Mouse (Mus musculus) stomach, embryonic 15.5 days (tissue): ENCODE data around the gene Defb39. TPM values are rescaled to one million over a fixed set of nuclear protein-coding genes. Genes with fewer than 3 reads are reported as not detected.

Experiments used
- ATAC-seq: fragments of 200-750 bp; cut with Nextera tagmentation; 2 replicates; pipeline ENCODE4 v1.8.0; 2017; ENCODE audit warnings: low read depth, moderate number of reproducible peaks, moderate TSS enrichment; ENCODE audit not compliant: insufficient read depth, low FRiP score
- H3K27ac ChIP-seq: fragments of 300-500 bp; sonication (generic); 2 replicates; pipeline ENCODE4 v1.5.1; 2015; ENCODE audit warnings: mild to moderate bottlenecking, inconsistent platforms
- H3K27me3 ChIP-seq: fragments of 300-500 bp; sonication (generic); replicated peaks from 2 replicates; pipeline ENCODE4 v1.6.1; 2015; ENCODE audit warnings: inconsistent platforms
- H3K36me3 ChIP-seq: fragments of 300-500 bp; sonication (generic); 2 replicates; pipeline ENCODE4 v1.6.1; 2015; ENCODE audit warnings: inconsistent platforms
- H3K4me1 ChIP-seq: fragments of 300-500 bp; sonication (generic); 2 replicates; pipeline ENCODE4 v1.6.1; 2015; ENCODE audit warnings: inconsistent platforms
- H3K4me2 ChIP-seq: fragments of 300-500 bp; sonication (generic); 2 replicates; pipeline ENCODE4 v1.6.1; 2015; ENCODE audit warnings: mild to moderate bottlenecking, inconsistent platforms
- H3K4me3 ChIP-seq: fragments of 300-500 bp; sonication (generic); replicated peaks from 2 replicates; pipeline ENCODE4 v1.5.1; 2015; ENCODE audit warnings: inconsistent platforms
- H3K9ac ChIP-seq: fragments of 300-500 bp; sonication (generic); 2 replicates; pipeline ENCODE4 v1.6.1; 2015; ENCODE audit warnings: inconsistent platforms
- H3K9me3 ChIP-seq: fragments of 300-500 bp; sonication (generic); 2 replicates; pipeline ENCODE4 v1.6.1; 2016; ENCODE audit warnings: inconsistent platforms
- WGBS: fragments of 180-500 bp; shearing (Covaris S2); methylation state at CpG from one replicate; pipeline ENCODE4 v1.1.7; 2015; 5-methylcytosine and 5-hydroxymethylcytosine counted together
- polyA plus RNA-seq: library from polyadenylated mRNA; unstranded; fragments of >200 nt; fragmentation: Nextera tagmentation; extraction: Ambion mirVana; gene quantifications from 2 replicates; pipeline ENCODE4 v1.2.1, GENCODE M21; 2015

Defb39 gene
- not detected in 2 replicates for polyA plus RNA-seq

DNA sequence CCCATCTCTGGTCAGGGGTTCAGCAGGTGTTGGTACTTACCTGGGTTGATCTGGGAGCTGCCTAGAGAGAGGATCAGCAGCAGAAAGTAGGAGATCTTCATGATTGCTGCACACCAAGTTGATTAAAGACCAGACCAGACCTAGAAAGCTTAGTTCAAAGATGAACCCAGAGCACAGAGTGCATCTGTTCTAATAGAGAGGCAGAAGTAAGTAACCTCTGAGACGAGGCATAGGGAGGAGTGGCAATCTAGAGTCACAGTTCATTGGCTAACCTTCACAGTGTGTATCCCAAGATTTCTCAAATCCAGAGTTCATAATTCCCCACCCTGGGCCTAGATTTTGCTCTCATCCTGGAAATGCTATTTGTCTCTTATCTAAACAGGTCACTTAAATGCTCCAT, at the start of gene Defb39:
TSS of gene Defb39 (minus strand) at position 101 of the 400 bp plus-strand sequence.
- H3K9me3 ChIP-seq: no peaks in the 10 kb centered on the region
- no peaks in the 10 kb centered on the region for H3K4me1 ChIP-seq
- no peak within 1 kb of the TSS for H3K27ac ChIP-seq
- no peak for ATAC-seq
- H3K27me3 ChIP-seq: no peaks in the 10 kb centered on the region
- H3K9ac ChIP-seq: no peak within 1 kb of the TSS
- H3K36me3 ChIP-seq: no peaks in the 10 kb centered on the region
- 81% methylated on average over 1 of the region's 1 CpGs for WGBS
- H3K4me3 ChIP-seq: no peak within 1 kb of the TSS
- no peak within 1 kb of the TSS for H3K4me2 ChIP-seq

DNA sequence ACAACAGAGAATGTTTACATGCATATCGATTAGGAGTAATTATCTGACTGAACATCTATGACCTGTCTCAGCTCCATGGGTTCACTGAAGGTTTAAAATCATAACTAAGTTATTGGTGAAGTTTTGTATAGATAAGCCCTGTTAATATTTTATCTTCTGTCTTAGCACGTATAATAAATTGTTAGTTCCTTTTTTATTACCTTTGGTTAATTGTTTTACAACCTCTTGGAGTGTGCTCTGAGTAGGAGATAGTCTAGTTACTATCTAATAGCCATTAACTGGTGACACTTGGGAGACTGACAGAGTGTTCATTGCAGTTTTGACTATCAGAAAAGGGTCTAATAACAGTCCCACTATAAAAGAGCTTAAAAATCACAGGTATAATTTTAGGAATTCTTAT, 1.4 kb upstream of the Defb39 start:
- Histone ChIP-seq H3K9me3 (no peaks in the 10 kb centered on the region), H3K9ac (no peak overlapping the region), H3K4me3 (no peak overlapping the region), H3K4me1 (no peaks in the 10 kb centered on the region), H3K27ac (no peak overlapping the region), H3K4me2 (no peak overlapping the region), H3K36me3 (no peaks in the 10 kb centered on the region), H3K27me3 (no peaks in the 10 kb centered on the region)
- WGBS: 70% methylated on average over 2 of the region's 2 CpGs
- ATAC-seq: no peak

DNA sequence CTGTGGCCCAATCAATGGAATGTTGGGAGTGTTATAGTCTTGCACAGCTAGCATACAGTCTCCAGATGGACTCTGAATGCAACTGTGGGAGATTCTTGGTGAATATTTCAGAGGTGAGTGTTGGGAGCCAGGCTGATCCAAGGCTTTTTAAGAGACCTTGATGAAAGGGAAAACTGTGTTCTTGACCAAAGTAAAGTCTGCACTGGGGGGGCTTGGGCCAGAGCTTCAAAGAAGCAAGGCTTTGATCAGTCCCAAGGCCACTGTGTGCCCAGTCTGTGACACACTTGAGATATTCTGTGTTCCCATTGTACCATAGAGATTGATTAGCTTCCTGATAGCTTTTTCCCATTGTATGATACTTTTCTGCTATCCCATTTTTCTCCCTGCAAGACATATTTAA, 1.7 kb downstream of the Defb39 start:
- Histone ChIP-seq H3K36me3 (no peaks in the 10 kb centered on the region), H3K4me2 (no peak overlapping the region), H3K9me3 (no peaks in the 10 kb centered on the region), H3K9ac (no peak overlapping the region), H3K27ac (no peak overlapping the region), H3K4me1 (no peaks in the 10 kb centered on the region), H3K27me3 (no peaks in the 10 kb centered on the region), H3K4me3 (no peak overlapping the region)
- no peak for ATAC-seq

DNA sequence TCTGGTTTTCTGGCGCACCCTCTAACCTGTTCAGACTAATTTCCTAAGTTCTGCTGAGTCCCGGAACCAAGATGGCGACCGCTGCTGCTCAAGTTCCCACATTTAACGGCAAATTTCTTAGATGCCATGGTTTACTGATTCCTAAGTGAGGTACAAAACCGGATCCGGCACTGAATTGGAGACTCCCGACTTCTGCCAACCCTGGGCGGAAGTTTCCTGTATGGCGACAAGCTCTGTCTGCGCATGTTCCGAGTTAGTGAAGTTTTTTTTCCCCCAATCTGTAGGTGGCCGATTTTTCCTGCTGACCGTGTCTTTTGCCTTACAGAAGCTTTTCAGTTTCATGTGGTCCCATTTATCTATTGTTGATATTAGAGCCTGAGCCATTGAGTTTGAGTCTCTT, 19.4 kb downstream of the Defb39 start:
- H3K27me3 ChIP-seq: no peaks in the 10 kb centered on the region
- no peak for ATAC-seq
- H3K9me3 ChIP-seq: no peaks in the 10 kb centered on the region
- no peak overlapping the region for H3K4me2 ChIP-seq
- no peak overlapping the region for H3K27ac ChIP-seq
- H3K4me1 ChIP-seq: no peaks in the 10 kb centered on the region
- WGBS: 91% methylated on average over 14 of the region's 14 CpGs
- no peak overlapping the region for H3K4me3 ChIP-seq
- no peak overlapping the region for H3K9ac ChIP-seq
- H3K36me3 ChIP-seq: no peaks in the 10 kb centered on the region

DNA sequence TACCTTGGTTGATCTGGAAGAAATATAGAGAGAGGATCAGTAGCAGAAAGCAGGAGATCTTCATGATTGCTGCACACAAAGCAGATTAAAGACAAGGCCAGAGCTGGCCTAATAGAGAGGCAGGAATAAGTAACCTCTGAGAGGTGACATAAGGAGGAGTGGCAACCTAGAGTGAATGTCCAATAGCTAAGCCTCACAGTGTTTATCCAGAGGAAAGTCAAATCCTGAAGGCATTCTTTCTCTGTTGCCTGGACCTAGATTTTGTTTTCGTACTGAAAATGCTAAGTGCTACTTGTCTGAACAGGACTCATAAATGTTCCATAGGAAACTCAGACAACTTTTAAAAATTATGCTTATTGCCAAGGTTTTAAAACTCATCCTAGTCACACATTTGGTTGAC, 38.1 kb downstream of the Defb39 start, which contains the start of gene Defb38:
TSS of gene Defb38 (minus strand) at position 101 of the 400 bp plus-strand sequence.
- Histone ChIP-seq H3K27ac (no peak within 1 kb of the TSS), H3K9ac (no peak within 1 kb of the TSS), H3K4me1 (no peaks in the 10 kb centered on the region), H3K4me2 (no peak within 1 kb of the TSS), H3K4me3 (no peak within 1 kb of the TSS), H3K9me3 (no peaks in the 10 kb centered on the region), H3K27me3 (no peaks in the 10 kb centered on the region), H3K36me3 (no peaks in the 10 kb centered on the region)
- no peak for ATAC-seq
- WGBS: 86% methylated on average over 1 of the region's 1 CpGs

Other genes with a start within 250 kb of the Defb39 start
- gene Defb40, start 86.6 kb downstream of the Defb39 start, polyA plus RNA-seq: not detected in 2 replicates
- 1.1 TPM in 1 of 2 replicates, not detected in the other for gene Defb37, start 73.8 kb downstream of the Defb39 start, polyA plus RNA-seq
- gene Defb38, start 38.2 kb downstream of the Defb39 start, polyA plus RNA-seq: not detected in 2 replicates
- gene Defb12, start 50.0 kb upstream of the Defb39 start, polyA plus RNA-seq: not detected in 2 replicates
- not detected in 2 replicates for gene Defb34, start 58.9 kb upstream of the Defb39 start, polyA plus RNA-seq
- gene Gm45826, start 76.0 kb upstream of the Defb39 start, polyA plus RNA-seq: not detected in 2 replicates
- 2.6 TPM in 1 of 2 replicates, not detected in the other for gene Defb14, start 129.5 kb upstream of the Defb39 start, polyA plus RNA-seq
- gene Defb4, start 133.9 kb upstream of the Defb39 start, polyA plus RNA-seq: not detected in 2 replicates
- gene Defb6, start 160.7 kb upstream of the Defb39 start, polyA plus RNA-seq: not detected in 2 replicates
- not detected in 2 replicates for gene Defb46, start 175.1 kb upstream of the Defb39 start, polyA plus RNA-seq
- not detected in 2 replicates for gene Defb5, start 182.8 kb upstream of the Defb39 start, polyA plus RNA-seq
- not detected in 2 replicates for gene Defb3, start 228.6 kb upstream of the Defb39 start, polyA plus RNA-seq